Comparison of ENCODE assay signal across 9 mouse cellular contexts in the genomic region with DNA sequence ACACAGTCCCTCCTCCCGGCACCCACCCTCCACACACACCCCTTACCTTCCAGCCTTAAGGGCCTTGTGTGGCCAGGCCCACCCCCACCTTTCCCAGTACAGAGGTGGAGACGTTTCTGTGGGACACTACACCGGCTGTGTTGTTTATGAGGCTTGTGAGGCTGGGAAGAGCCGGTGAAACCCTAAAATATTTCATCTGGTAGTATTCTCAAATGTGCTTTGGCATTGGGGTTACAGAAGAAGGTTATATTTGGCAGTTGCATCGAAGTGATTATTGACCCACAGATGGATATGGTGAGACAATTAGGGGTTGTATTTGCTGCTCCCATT. TPM values are rescaled to one million over a fixed set of nuclear protein-coding genes. Genes with fewer than 3 reads are reported as not detected.
DNase-seq lines count a peak whose midpoint lies in the region; ATAC-seq and TF ChIP-seq lines count a peak whose summit lies in the region.
"Had no signal": no experiment of that assay in that cellular context is flagged by ENCODE, and none has a peak within 500 bp of the region (broad histone marks: within the 10 kb centered on the region; RNA-seq: fewer than 3 reads in every experiment).

No protein-coding gene starts in this region.

- no peak for ATAC-seq in lung, embryonic 14.5 days (ENCODE audit: insufficient read depth)
- ATAC-seq in intestine, postnatal 0 days, result no peak
- ATAC-seq in neural tube, embryonic 13.5 days (ENCODE audit: low read depth), result peak; percentile 13
- no peak for ATAC-seq in erythroid progenitor cell, adult 5-6 weeks (replicated peaks; ENCODE audit: low FRiP score, poor library complexity, severe bottlenecking)

- H3K4me3 ChIP-seq in lung, embryonic 14.5 days (ENCODE audit: low read depth, low read length), result peak overlapping the region; percentile 79
- H3K4me3 ChIP-seq in embryonic fibroblast, embryonic 13.5 days (ENCODE audit: insufficient read depth, low read length), result peak overlapping the region; percentile 62
- peak overlapping the region; percentile 96 for H3K4me3 ChIP-seq in intestine, postnatal 0 days (ENCODE audit: low read depth, low read length)
- H3K4me3 ChIP-seq in neural tube, embryonic 13.5 days, result peak overlapping the region; percentile 85

- H3K27me3 ChIP-seq in lung, embryonic 14.5 days (ENCODE audit: insufficient read depth, low read length), result no peaks in the 10 kb centered on the region
- H3K27me3 ChIP-seq in intestine, postnatal 0 days (replicated peaks; ENCODE audit: control insufficient read depth, insufficient read depth, low read length), result no peaks in the 10 kb centered on the region
- peaks cover 12% of the 10 kb centered on the region for H3K27me3 ChIP-seq in neural tube, embryonic 13.5 days

- peaks cover 16% of the 10 kb centered on the region; the same call in 1 of the 2 replicates for H3K4me1 ChIP-seq in lung, embryonic 14.5 days (ENCODE audit: insufficient read depth)
- H3K4me1 ChIP-seq in embryonic fibroblast, embryonic 13.5 days (ENCODE audit: control insufficient read depth, insufficient read depth, low read length), result peaks cover 2% of the 10 kb centered on the region; the same call in 1 of the 2 replicates
- H3K4me1 ChIP-seq in intestine, postnatal 0 days (replicated peaks; ENCODE audit: control insufficient read depth, insufficient read depth, low read length), result peaks cover 4% of the 10 kb centered on the region; the same call in 1 of the 2 replicates
- H3K4me1 ChIP-seq in neural tube, embryonic 13.5 days (replicated peaks), result peaks cover 57% of the 10 kb centered on the region

- no peak for TF ChIP-seq CTCF in lung, embryonic 14.5 days (IDR thresholded peaks at IDR 0.05; ENCODE audit: low read depth)
- no peak for TF ChIP-seq CTCF in embryonic fibroblast, embryonic 13.5 days (IDR thresholded peaks at IDR 0.05; ENCODE audit: borderline replicate concordance, insufficient read depth, low read length)
- no peak for TF ChIP-seq CTCF in intestine, postnatal 0 days (IDR thresholded peaks at IDR 0.05; ENCODE audit: low read depth)

- TF ChIP-seq POLR2A in embryonic fibroblast, embryonic 13.5 days (IDR thresholded peaks at IDR 0.05; ENCODE audit: low read depth, low read length), result no peak

- peak overlapping the region; percentile 90 for H3K9ac ChIP-seq in lung, embryonic 14.5 days
- H3K9ac ChIP-seq in intestine, postnatal 0 days (ENCODE audit: low read depth, low read length), result peak overlapping the region; percentile 98
- peak overlapping the region; percentile 97 for H3K9ac ChIP-seq in neural tube, embryonic 13.5 days

- no peak for DNase-seq in lung, embryonic 14.5 days
- DNase-seq in lung, postnatal 36 days, result no peak
- no peak for DNase-seq in adrenal gland, adult 18-20 months (ENCODE audit: low spot score in 2 of 2)
- no peak for DNase-seq in cerebellum, adult 18-20 months

- WGBS in lung, embryonic 14.5 days, result 10% methylated on average over 5 of the region's 5 CpGs
- 8% methylated on average over 5 of the region's 5 CpGs for WGBS in intestine, postnatal 0 days
- under 1% methylated on average over 5 of the region's 5 CpGs for WGBS in neural tube, embryonic 13.5 days

- H3K9me3 ChIP-seq in lung, embryonic 14.5 days (ENCODE audit: low read depth, low read length), result no peaks in the 10 kb centered on the region
- no peaks in the 10 kb centered on the region for H3K9me3 ChIP-seq in intestine, postnatal 0 days (ENCODE audit: control insufficient read depth)
- H3K9me3 ChIP-seq in neural tube, embryonic 13.5 days, result no peaks in the 10 kb centered on the region

- H3K36me3 ChIP-seq in lung, embryonic 14.5 days (ENCODE audit: insufficient read depth), result no peaks in the 10 kb centered on the region
- H3K36me3 ChIP-seq in intestine, postnatal 0 days (ENCODE audit: control insufficient read depth, insufficient read depth), result no peaks in the 10 kb centered on the region
- no peaks in the 10 kb centered on the region for H3K36me3 ChIP-seq in neural tube, embryonic 13.5 days

- H3K27ac ChIP-seq in lung, embryonic 14.5 days (ENCODE audit: low read depth), result no peak overlapping the region
- H3K27ac ChIP-seq in embryonic fibroblast, embryonic 13.5 days (ENCODE audit: insufficient read depth, low read length), result no peak overlapping the region
- peak overlapping the region; percentile 87; the same call in 1 of the 2 replicates for H3K27ac ChIP-seq in intestine, postnatal 0 days (ENCODE audit: low read depth, low read length)
- peak overlapping the region; percentile 91 for H3K27ac ChIP-seq in neural tube, embryonic 13.5 days (replicated peaks)

- peak overlapping the region; percentile 93 for H3K4me2 ChIP-seq in lung, embryonic 14.5 days
- peak overlapping the region; percentile 85 for H3K4me2 ChIP-seq in intestine, postnatal 0 days (replicated peaks; ENCODE audit: low read depth)
- H3K4me2 ChIP-seq in neural tube, embryonic 13.5 days, result peak overlapping the region; percentile 88

RNA-seq across cellular contexts. Expression of gene Acvr1b, which starts 1.2 kb away (rescaled TPM):
- polyA plus RNA-seq in lung, embryonic 14.5 days (2014; fragmentation: Nextera tagmentation; extraction: Ambion mirVana), result 6.3 and 6.4 TPM in 2 replicates
- 8.8 and 9.7 TPM in 2 replicates for polyA plus RNA-seq in embryonic fibroblast, embryonic 13.5 days (2011; ENCODE audit: insufficient read length, low read depth, missing spikeins)
- 6.0 and 6.8 TPM in 2 replicates for polyA plus RNA-seq in intestine, postnatal 0 days (2015; fragmentation: Nextera tagmentation; extraction: Ambion mirVana)
- polyA plus RNA-seq in neural tube, embryonic 13.5 days (2015; fragmentation: Nextera tagmentation; extraction: Ambion mirVana), result 18.0 and 18.8 TPM in 2 replicates
- total RNA-seq in adrenal gland, adult 18-20 months (2021), result 1 to 10 TPM; 5.8 to 5.9 TPM
- 0.84 and 1.8 TPM in 2 replicates for total RNA-seq in erythroid progenitor cell, adult 5-6 weeks (2015; ENCODE audit: low replicate concordance)
- total RNA-seq in erythroid progenitor cell, adult 5-6 weeks (2017; ENCODE audit: low replicate concordance), result 1.2 and 1.4 TPM in 2 replicates

RNA-seq across cellular contexts. Expression of gene Acvrl1, which starts 46.8 kb away (rescaled TPM):
- 34.4 and 39.0 TPM in 2 replicates for polyA plus RNA-seq in lung, embryonic 14.5 days (2014; fragmentation: Nextera tagmentation; extraction: Ambion mirVana)
- 11.7 and 13.0 TPM in 2 replicates for polyA plus RNA-seq in embryonic fibroblast, embryonic 13.5 days (2011; ENCODE audit: insufficient read length, low read depth, missing spikeins)
- polyA plus RNA-seq in intestine, postnatal 0 days (2015; fragmentation: Nextera tagmentation; extraction: Ambion mirVana), result 13.8 and 14.6 TPM in 2 replicates
- 8.1 and 9.0 TPM in 2 replicates for polyA plus RNA-seq in neural tube, embryonic 13.5 days (2015; fragmentation: Nextera tagmentation; extraction: Ambion mirVana)
- total RNA-seq in adrenal gland, adult 18-20 months (2021), result 10 to 100 TPM; 19.1 to 26.1 TPM
- total RNA-seq in erythroid progenitor cell, adult 5-6 weeks (2015; ENCODE audit: low replicate concordance), result 1.1 and 23.1 TPM in 2 replicates
- 0.08 and 1.3 TPM in 2 replicates for total RNA-seq in erythroid progenitor cell, adult 5-6 weeks (2017; ENCODE audit: low replicate concordance)

RNA-seq across cellular contexts. Expression of gene Grasp, which starts 48.9 kb away (rescaled TPM):
- 7.8 and 10.4 TPM in 2 replicates for polyA plus RNA-seq in lung, embryonic 14.5 days (2014; fragmentation: Nextera tagmentation; extraction: Ambion mirVana)
- 9.0 and 9.3 TPM in 2 replicates for polyA plus RNA-seq in embryonic fibroblast, embryonic 13.5 days (2011; ENCODE audit: insufficient read length, low read depth, missing spikeins)
- polyA plus RNA-seq in intestine, postnatal 0 days (2015; fragmentation: Nextera tagmentation; extraction: Ambion mirVana), result 1.7 and 2.0 TPM in 2 replicates
- 4.4 and 4.8 TPM in 2 replicates for polyA plus RNA-seq in neural tube, embryonic 13.5 days (2015; fragmentation: Nextera tagmentation; extraction: Ambion mirVana)
- 10 to 100 TPM; 16.3 to 19.8 TPM for total RNA-seq in adrenal gland, adult 18-20 months (2021)
- total RNA-seq in erythroid progenitor cell, adult 5-6 weeks (2015; ENCODE audit: low replicate concordance), result not detected in 2 replicates
- total RNA-seq in erythroid progenitor cell, adult 5-6 weeks (2017; ENCODE audit: low replicate concordance), result not detected in 2 replicates

RNA-seq across cellular contexts. Expression of gene Ankrd33, which starts 59.5 kb away (rescaled TPM):
- not detected in 2 replicates for polyA plus RNA-seq in lung, embryonic 14.5 days (2014; fragmentation: Nextera tagmentation; extraction: Ambion mirVana)
- not detected in 2 replicates for polyA plus RNA-seq in embryonic fibroblast, embryonic 13.5 days (2011; ENCODE audit: insufficient read length, low read depth, missing spikeins)
- polyA plus RNA-seq in intestine, postnatal 0 days (2015; fragmentation: Nextera tagmentation; extraction: Ambion mirVana), result not detected in 2 replicates
- polyA plus RNA-seq in neural tube, embryonic 13.5 days (2015; fragmentation: Nextera tagmentation; extraction: Ambion mirVana), result not detected in 2 replicates
- under 1 TPM; 0.42 to 0.70 TPM for total RNA-seq in adrenal gland, adult 18-20 months (2021)
- total RNA-seq in erythroid progenitor cell, adult 5-6 weeks (2015; ENCODE audit: low replicate concordance), result not detected in 2 replicates
- total RNA-seq in erythroid progenitor cell, adult 5-6 weeks (2017; ENCODE audit: low replicate concordance), result not detected in 2 replicates
- polyA plus RNA-seq: gonadal fat pad, adult 2 months had no signal

Comparison
In these comparisons a context has a peak if more than half of its experiments do, and no peak if none do; other contexts are left out.
1. H3K27ac ChIP-seq: peak in intestine, postnatal 0 days (single experiment) and neural tube, embryonic 13.5 days (single experiment); none in lung, embryonic 14.5 days (single experiment) and embryonic fibroblast, embryonic 13.5 days (single experiment).
2. Peak in every context shown above with its lines, with median percentiles within 50 percentile points of each other: H3K4me2 ChIP-seq, H3K4me3 ChIP-seq and H3K9ac ChIP-seq.